Mouse (Mus musculus) liver, embryonic 14.5 days (tissue): ENCODE results near the gene Add3.

Source experiments
- CTCF ChIP-seq: IDR thresholded peaks from 2 replicates; pipeline ENCODE4 v1.5.1; 2016; ENCODE audit warnings: antibody characterized with exemption, low read depth, control low read depth
- EP300 ChIP-seq: IDR thresholded peaks from 2 replicates; pipeline ENCODE4 v1.6.1; 2016; ENCODE audit warnings: antibody characterized with exemption, low read depth

DNA sequence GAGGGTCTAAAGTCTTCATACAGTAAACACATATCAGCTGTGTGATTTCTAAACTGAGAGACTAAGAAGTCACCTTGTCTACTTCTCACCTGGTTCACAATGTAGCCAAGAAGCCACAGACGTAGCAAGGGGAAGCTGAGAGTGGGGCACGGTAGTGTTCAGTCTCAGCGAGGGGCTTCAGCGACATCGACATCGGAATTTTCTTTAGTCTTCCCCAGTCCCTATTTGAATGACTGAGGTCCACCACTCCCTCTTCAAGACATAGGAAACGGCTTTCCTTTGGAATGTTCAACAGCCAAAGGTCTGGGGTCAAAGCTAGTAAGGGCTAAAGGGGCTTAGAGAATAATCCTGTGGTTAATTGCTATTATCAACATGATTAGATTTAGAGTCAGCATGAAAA is 121.8 kb downstream of the Add3 start:
- no peak for TF ChIP-seq CTCF
- no peak for TF ChIP-seq EP300
